Mouse (Mus musculus) retina, embryonic 14.5 days (tissue): ENCODE data around the gene Zbtb18.

ENCODE experiments used
- DNase-seq: peaks from one replicate; pipeline ENCODE4 v3.0.0-alpha.2; 2015; ENCODE audit warnings: low spot score

Zbtb18 gene

GRCm38 (mm10) chr1:177483612-177484011, 41.5 kb downstream of the Zbtb18 start:
- no peak for DNase-seq

GRCm38 (mm10) chr1:177484280-177484679, 42.1 kb downstream of the Zbtb18 start:
- no peak for DNase-seq

GRCm38 (mm10) chr1:177484680-177485079, 42.5 kb downstream of the Zbtb18 start:
- DNase-seq = no peak

- DNase-seq = no peak
Observed at GRCm38 (mm10) chr1:177489844-177490243, 47.7 kb downstream of the Zbtb18 start.

- DNase-seq = no peak
Observed at GRCm38 (mm10) chr1:177490808-177491207, 48.7 kb downstream of the Zbtb18 start.

GRCm38 (mm10) chr1:177491280-177491679, 49.1 kb downstream of the Zbtb18 start:
- no peak for DNase-seq

- DNase-seq = no peak
Observed at GRCm38 (mm10) chr1:177494306-177494705, 52.2 kb downstream of the Zbtb18 start.

- DNase-seq = no peak
Observed at GRCm38 (mm10) chr1:177494913-177495542, 52.9 kb downstream of the Zbtb18 start.
